Mouse (Mus musculus): ENCODE data around the gene Serpinb12. TPM values are rescaled to one million over a fixed set of nuclear protein-coding genes. Genes with fewer than 3 reads are reported as not detected.

Gene Serpinb12
- total and polyA plus RNA-seq, 2 experiments from 2014 or later, result not detected

GRCm38 (mm10) chr1:106980684-106981083, 46.4 kb downstream of the Serpinb12 start, which contains the start of gene Serpinb13:
TSS of gene Serpinb13 (plus strand) at chr1:106980984.
- Histone ChIP-seq H3K9ac (no peak within 1 kb of the TSS), H3K4me1 (ENCODE audit: insufficient read depth) (no peaks in the 10 kb centered on the region), H3K36me3 (ENCODE audit: insufficient read depth) (no peaks in the 10 kb centered on the region), H3K4me3 (ENCODE audit: low read depth, low read length) (no peak within 1 kb of the TSS), H3K27me3 (ENCODE audit: insufficient read depth, low read length) (no peaks in the 10 kb centered on the region), H3K4me2 (ENCODE audit: low read depth) (no peak within 1 kb of the TSS), H3K27ac (ENCODE audit: low read depth, low read length) (no peak within 1 kb of the TSS), H3K9me3 (ENCODE audit: low read length) (no peaks in the 10 kb centered on the region)
- DNase-seq (no peak), ATAC-seq (no peak)
- TF ChIP-seq CTCF (IDR thresholded peaks at IDR 0.05; ENCODE audit: low read depth), result no peak

- H3K4me1 ChIP-seq (ENCODE audit: insufficient read depth), result no peaks in the 10 kb centered on the region
- no peaks in the 10 kb centered on the region for H3K27me3 ChIP-seq (ENCODE audit: insufficient read depth, low read length)
- TF ChIP-seq CTCF (IDR thresholded peaks at IDR 0.05; ENCODE audit: low read depth), result no peak
- no peaks in the 10 kb centered on the region for H3K36me3 ChIP-seq (ENCODE audit: insufficient read depth)
- H3K4me2 ChIP-seq (ENCODE audit: low read depth), result no peak overlapping the region
- DNase-seq (no peak), ATAC-seq (no peak)
- H3K27ac ChIP-seq (ENCODE audit: low read depth, low read length), result no peak overlapping the region
- H3K9ac ChIP-seq, result no peak overlapping the region
- H3K4me3 ChIP-seq (ENCODE audit: low read depth, low read length), result no peak overlapping the region
- no peaks in the 10 kb centered on the region for H3K9me3 ChIP-seq (ENCODE audit: low read length)
- 93% methylated on average over 1 of the region's 1 CpGs for WGBS
Measured at GRCm38 (mm10) chr1:106983092-106983491, 48.8 kb downstream of the Serpinb12 start.

- no peak for TF ChIP-seq CTCF (IDR thresholded peaks at IDR 0.05; ENCODE audit: low read depth)
- 76% methylated on average over 2 of the region's 2 CpGs for WGBS
- Histone ChIP-seq H3K4me1 (ENCODE audit: insufficient read depth) (no peaks in the 10 kb centered on the region), H3K9ac (no peak overlapping the region), H3K36me3 (ENCODE audit: insufficient read depth) (no peaks in the 10 kb centered on the region), H3K27ac (ENCODE audit: low read depth, low read length) (no peak overlapping the region), H3K27me3 (ENCODE audit: insufficient read depth, low read length) (no peaks in the 10 kb centered on the region), H3K4me3 (ENCODE audit: low read depth, low read length) (no peak overlapping the region), H3K4me2 (ENCODE audit: low read depth) (no peak overlapping the region), H3K9me3 (ENCODE audit: low read length) (no peaks in the 10 kb centered on the region)
- DNase-seq, result no peak
- ATAC-seq, result no peak
Measured at GRCm38 (mm10) chr1:106983865-106984264, 49.6 kb downstream of the Serpinb12 start.

- Histone ChIP-seq H3K36me3 (ENCODE audit: insufficient read depth) (no peaks in the 10 kb centered on the region), H3K9me3 (ENCODE audit: low read length) (no peaks in the 10 kb centered on the region), H3K4me2 (ENCODE audit: low read depth) (no peak overlapping the region), H3K4me3 (ENCODE audit: low read depth, low read length) (no peak overlapping the region), H3K4me1 (ENCODE audit: insufficient read depth) (no peaks in the 10 kb centered on the region), H3K9ac (no peak overlapping the region), H3K27ac (ENCODE audit: low read depth, low read length) (no peak overlapping the region), H3K27me3 (ENCODE audit: insufficient read depth, low read length) (no peaks in the 10 kb centered on the region)
- TF ChIP-seq CTCF (IDR thresholded peaks at IDR 0.05; ENCODE audit: low read depth), result no peak
- DNase-seq, result no peak
- peak; percentile 54 for ATAC-seq
- WGBS, result 58% methylated on average over 13 of the region's 13 CpGs
Measured at GRCm38 (mm10) chr1:107000424-107000823, 66.2 kb downstream of the Serpinb12 start.

GRCm38 (mm10) chr1:107001754-107002153, 67.5 kb downstream of the Serpinb12 start:
- Histone ChIP-seq H3K9me3 (ENCODE audit: low read length) (no peaks in the 10 kb centered on the region), H3K4me1 (ENCODE audit: insufficient read depth) (no peaks in the 10 kb centered on the region), H3K4me3 (ENCODE audit: low read depth, low read length) (no peak overlapping the region), H3K27ac (ENCODE audit: low read depth, low read length) (no peak overlapping the region), H3K36me3 (ENCODE audit: insufficient read depth) (no peaks in the 10 kb centered on the region), H3K9ac (no peak overlapping the region), H3K27me3 (ENCODE audit: insufficient read depth, low read length) (no peaks in the 10 kb centered on the region), H3K4me2 (ENCODE audit: low read depth) (no peak overlapping the region)
- ATAC-seq (no peak), DNase-seq (no peak)
- 78% methylated on average over 2 of the region's 2 CpGs for WGBS
- no peak for TF ChIP-seq CTCF (IDR thresholded peaks at IDR 0.05; ENCODE audit: low read depth)

- WGBS, result 74% methylated on average over 3 of the region's 3 CpGs
- Histone ChIP-seq H3K27me3 (ENCODE audit: insufficient read depth, low read length) (no peaks in the 10 kb centered on the region), H3K36me3 (ENCODE audit: insufficient read depth) (no peaks in the 10 kb centered on the region), H3K27ac (ENCODE audit: low read depth, low read length) (no peak overlapping the region), H3K4me2 (ENCODE audit: low read depth) (no peak overlapping the region), H3K9ac (no peak overlapping the region), H3K4me1 (ENCODE audit: insufficient read depth) (no peaks in the 10 kb centered on the region), H3K4me3 (ENCODE audit: low read depth, low read length) (no peak overlapping the region), H3K9me3 (ENCODE audit: low read length) (no peaks in the 10 kb centered on the region)
- ATAC-seq (no peak), DNase-seq (no peak)
- no peak for TF ChIP-seq CTCF (IDR thresholded peaks at IDR 0.05; ENCODE audit: low read depth)
Measured at GRCm38 (mm10) chr1:107006316-107006715, 72.1 kb downstream of the Serpinb12 start.

Other genes starting within 250 kb of the Serpinb12 start
- 10.3 and 14.1 TPM in 2 replicates for gene Bcl2, start 220.2 kb upstream of the Serpinb12 start, total RNA-seq (2014; rRNA removed)
- 3.5 and 6.3 TPM in 2 replicates for gene Bcl2, start 220.2 kb upstream of the Serpinb12 start, polyA plus RNA-seq (2015; fragmentation: Nextera tagmentation; extraction: Ambion mirVana)
- 11.8 and 15.8 TPM in 2 replicates for gene Kdsr, start 174.7 kb upstream of the Serpinb12 start, total RNA-seq (2014; rRNA removed)
- gene Kdsr, start 174.7 kb upstream of the Serpinb12 start, polyA plus RNA-seq (2015; fragmentation: Nextera tagmentation; extraction: Ambion mirVana), result 13.4 and 17.8 TPM in 2 replicates
- gene Vps4b, start 137.7 kb upstream of the Serpinb12 start, total RNA-seq (2014; rRNA removed), result 30.8 and 31.5 TPM in 2 replicates
- 20.2 and 27.7 TPM in 2 replicates for gene Vps4b, start 137.7 kb upstream of the Serpinb12 start, polyA plus RNA-seq (2015; fragmentation: Nextera tagmentation; extraction: Ambion mirVana)
- 0.38 TPM in 1 of 2 replicates, not detected in the other for gene Serpinb5, start 73.3 kb upstream of the Serpinb12 start, total RNA-seq (2014; rRNA removed)
- gene Serpinb5, start 73.3 kb upstream of the Serpinb12 start, polyA plus RNA-seq (2015; fragmentation: Nextera tagmentation; extraction: Ambion mirVana), result 0.06 and 0.08 TPM in 2 replicates
- not detected in 2 replicates for gene Serpinb13, start 46.5 kb downstream of the Serpinb12 start, total RNA-seq (2014; rRNA removed)
- gene Serpinb13, start 46.5 kb downstream of the Serpinb12 start, polyA plus RNA-seq (2015; fragmentation: Nextera tagmentation; extraction: Ambion mirVana), result not detected in 2 replicates
- not detected in 2 replicates for gene Serpinb3a, start 117.9 kb downstream of the Serpinb12 start, total RNA-seq (2014; rRNA removed)
- gene Serpinb3a, start 117.9 kb downstream of the Serpinb12 start, polyA plus RNA-seq (2015; fragmentation: Nextera tagmentation; extraction: Ambion mirVana), result not detected in 2 replicates
- not detected in 2 replicates for gene Serpinb3d, start 149.1 kb downstream of the Serpinb12 start, total RNA-seq (2014; rRNA removed)
- gene Serpinb3d, start 149.1 kb downstream of the Serpinb12 start, polyA plus RNA-seq (2015; fragmentation: Nextera tagmentation; extraction: Ambion mirVana), result 0.12 TPM in 1 of 2 replicates, not detected in the other